Mouse (Mus musculus): ENCODE measurements around the gene Fntb. TPM values are rescaled to one million over a fixed set of nuclear protein-coding genes. Genes with fewer than 3 reads are reported as not detected.

Gene Fntb
- polyA plus RNA-seq, 1 experiment from 2014 or later, result 43.5 TPM

DNA sequence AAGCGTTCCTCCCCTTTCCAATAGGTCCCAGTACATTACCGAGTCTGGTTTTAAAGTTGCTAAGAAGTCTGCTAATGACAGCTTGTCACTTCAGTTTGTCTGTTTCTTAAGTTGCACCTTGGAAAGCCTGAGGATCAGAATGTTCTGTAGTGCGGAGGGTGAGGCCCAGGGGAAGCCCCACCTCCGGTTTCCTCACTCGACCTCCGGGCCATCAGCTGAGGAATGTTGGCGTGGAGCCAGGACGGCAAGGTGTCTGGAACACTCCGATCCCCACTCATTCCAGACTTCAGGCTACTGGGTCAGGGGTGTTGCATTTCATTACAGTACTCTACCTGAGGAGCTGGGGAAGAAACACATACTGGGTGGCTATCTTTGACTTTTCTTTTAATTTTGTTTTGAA is 118.4 kb downstream of the Fntb start:
- Histone ChIP-seq H3K4me2 (no peak overlapping the region), H3K9me3 (ENCODE audit: control insufficient read depth, low read length) (no peaks in the 10 kb centered on the region), H3K36me3 (ENCODE audit: control insufficient read depth, insufficient read depth, low read length) (no peaks in the 10 kb centered on the region), H3K4me3 (ENCODE audit: low read depth, low read length) (no peak overlapping the region), H3K27me3 (ENCODE audit: control insufficient read depth, insufficient read depth, low read length) (no peaks in the 10 kb centered on the region), H3K4me1 (ENCODE audit: control insufficient read depth, insufficient read depth, low read length) (no peaks in the 10 kb centered on the region), H3K9ac (ENCODE audit: low read length) (no peak overlapping the region), H3K27ac (ENCODE audit: low read depth, low read length) (no peak overlapping the region)
- ATAC-seq (ENCODE audit: low FRiP score), result no peak
- WGBS, result 81% methylated on average over 9 of the region's 9 CpGs
- DNase-seq (ENCODE audit: low spot score, missing footprints), result peak; percentile 65

DNA sequence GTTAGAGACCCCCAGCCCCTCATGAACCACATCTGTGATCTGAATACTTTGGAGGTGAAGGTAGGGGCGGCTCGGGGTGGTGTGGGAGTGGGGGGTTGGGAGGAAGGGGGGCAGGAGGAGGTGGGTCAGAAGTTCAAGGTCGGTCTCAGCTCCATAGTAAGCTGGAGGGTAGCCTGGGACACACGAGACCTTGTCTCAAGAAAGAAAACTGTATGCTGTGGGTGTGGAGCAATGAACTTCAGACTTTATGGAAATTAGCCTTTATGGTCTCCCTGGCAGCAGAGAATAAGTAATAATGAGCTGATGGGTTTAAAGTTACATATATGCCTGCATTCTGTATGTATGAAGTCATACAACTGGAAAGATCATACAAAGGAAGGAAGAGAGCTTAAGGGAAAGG is 119.7 kb downstream of the Fntb start:
- no peak overlapping the region for H3K9ac ChIP-seq (ENCODE audit: low read length)
- WGBS, result 87% methylated on average over 4 of the region's 4 CpGs
- H3K4me1 ChIP-seq (ENCODE audit: control insufficient read depth, insufficient read depth, low read length), result no peaks in the 10 kb centered on the region
- no peak overlapping the region for H3K27ac ChIP-seq (ENCODE audit: low read depth, low read length)
- H3K4me3 ChIP-seq (ENCODE audit: low read depth, low read length), result no peak overlapping the region
- no peaks in the 10 kb centered on the region for H3K36me3 ChIP-seq (ENCODE audit: control insufficient read depth, insufficient read depth, low read length)
- no peak overlapping the region for H3K4me2 ChIP-seq
- no peaks in the 10 kb centered on the region for H3K9me3 ChIP-seq (ENCODE audit: control insufficient read depth, low read length)
- H3K27me3 ChIP-seq (ENCODE audit: control insufficient read depth, insufficient read depth, low read length), result no peaks in the 10 kb centered on the region
- no peak for ATAC-seq (ENCODE audit: low FRiP score)
- no peak for DNase-seq (ENCODE audit: low spot score, missing footprints)

DNA sequence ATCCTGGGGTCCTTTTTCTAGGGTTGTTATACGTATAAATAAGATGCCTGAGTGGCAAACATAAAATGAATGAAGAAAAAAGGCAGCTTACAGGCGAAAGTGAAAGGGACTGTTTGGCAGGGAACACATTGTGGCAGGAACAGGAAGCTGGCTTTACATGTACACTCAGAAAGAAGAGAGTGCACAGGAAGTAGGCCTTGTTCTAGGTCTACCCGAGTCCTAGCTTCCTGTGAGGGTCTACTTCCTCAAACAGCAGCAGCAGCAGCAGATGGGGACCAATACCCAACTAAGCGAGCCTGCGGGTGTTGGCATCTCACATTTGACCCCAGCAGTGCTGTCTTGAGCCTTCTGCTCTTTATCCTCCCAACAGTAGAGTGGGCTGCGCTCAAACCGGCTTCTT is 121.4 kb downstream of the Fntb start:
- H3K4me1 ChIP-seq (ENCODE audit: control insufficient read depth, insufficient read depth, low read length), result no peaks in the 10 kb centered on the region
- no peak overlapping the region for H3K4me2 ChIP-seq
- no peaks in the 10 kb centered on the region for H3K9me3 ChIP-seq (ENCODE audit: control insufficient read depth, low read length)
- no peak overlapping the region for H3K4me3 ChIP-seq (ENCODE audit: low read depth, low read length)
- no peaks in the 10 kb centered on the region for H3K27me3 ChIP-seq (ENCODE audit: control insufficient read depth, insufficient read depth, low read length)
- 93% methylated on average over 7 of the region's 7 CpGs for WGBS
- H3K9ac ChIP-seq (ENCODE audit: low read length), result no peak overlapping the region
- no peak for DNase-seq (ENCODE audit: low spot score, missing footprints)
- H3K27ac ChIP-seq (ENCODE audit: low read depth, low read length), result no peak overlapping the region
- no peak for ATAC-seq (ENCODE audit: low FRiP score)
- H3K36me3 ChIP-seq (ENCODE audit: control insufficient read depth, insufficient read depth, low read length), result no peaks in the 10 kb centered on the region

DNA sequence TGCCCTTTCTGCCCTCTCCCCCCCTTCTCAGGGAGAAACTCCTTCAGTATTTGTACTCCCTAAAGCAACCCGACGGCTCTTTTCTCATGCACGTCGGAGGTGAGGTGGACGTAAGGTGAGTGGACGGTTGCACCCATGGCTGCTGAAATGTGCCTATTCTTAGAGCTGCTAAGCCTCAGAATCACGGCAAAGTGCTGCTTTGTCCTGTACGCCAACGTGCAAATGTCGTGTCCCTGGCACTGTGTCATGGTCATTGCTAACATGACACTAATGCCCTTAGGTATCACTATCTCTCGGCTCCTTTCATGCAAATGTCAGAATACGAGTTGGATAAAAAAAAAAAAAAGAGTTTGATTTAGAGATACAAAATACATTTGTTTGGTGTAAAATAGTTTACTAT is 122.6 kb downstream of the Fntb start:
- Histone ChIP-seq H3K4me1 (ENCODE audit: control insufficient read depth, insufficient read depth, low read length) (no peaks in the 10 kb centered on the region), H3K4me3 (ENCODE audit: low read depth, low read length) (no peak overlapping the region), H3K36me3 (ENCODE audit: control insufficient read depth, insufficient read depth, low read length) (no peaks in the 10 kb centered on the region), H3K9ac (ENCODE audit: low read length) (no peak overlapping the region), H3K27me3 (ENCODE audit: control insufficient read depth, insufficient read depth, low read length) (no peaks in the 10 kb centered on the region), H3K4me2 (no peak overlapping the region), H3K27ac (ENCODE audit: low read depth, low read length) (no peak overlapping the region), H3K9me3 (ENCODE audit: control insufficient read depth, low read length) (no peaks in the 10 kb centered on the region)
- no peak for DNase-seq (ENCODE audit: low spot score, missing footprints)
- ATAC-seq (ENCODE audit: low FRiP score), result no peak
- WGBS, result 93% methylated on average over 12 of the region's 12 CpGs

DNA sequence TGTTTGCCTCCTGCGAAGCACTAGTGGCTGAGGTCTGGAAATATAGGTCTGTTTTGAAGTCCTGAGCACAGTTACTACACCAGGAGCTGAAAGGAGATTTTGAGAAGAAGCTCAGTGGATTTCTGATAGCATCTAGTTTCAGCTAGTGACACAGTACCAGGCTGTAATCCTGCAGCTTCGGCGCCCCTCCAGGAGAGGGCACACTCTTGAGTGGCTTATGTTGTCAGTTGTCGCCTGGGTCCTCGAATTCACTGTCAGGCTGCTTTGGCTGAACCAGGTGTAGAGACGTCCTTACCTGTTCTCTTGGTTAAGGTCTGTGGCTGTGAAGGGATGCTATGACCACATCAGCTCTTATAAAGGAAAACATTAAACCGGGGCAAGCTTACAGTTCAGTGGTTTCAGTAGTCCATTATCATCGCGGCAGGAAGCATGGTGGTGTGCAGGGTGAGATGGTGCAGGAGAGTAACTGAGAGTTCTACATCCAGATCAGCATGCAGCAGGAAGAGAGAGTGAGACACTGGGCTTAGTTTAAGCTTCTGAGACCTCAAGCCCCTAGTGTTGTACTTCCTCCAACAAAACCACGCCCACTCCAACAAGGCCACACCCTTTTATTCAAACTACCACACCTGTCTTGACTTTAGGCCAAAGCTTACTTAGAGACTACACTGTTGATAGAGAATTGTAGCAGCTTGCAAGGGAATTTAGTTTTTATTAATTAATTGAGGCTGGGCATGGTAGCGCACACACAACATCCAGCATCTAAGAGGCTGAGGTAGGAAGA is 124.2 kb downstream of the Fntb start:
- ATAC-seq (ENCODE audit: low FRiP score), result no peak
- Histone ChIP-seq H3K9me3 (ENCODE audit: control insufficient read depth, low read length) (no peaks in the 10 kb centered on the region), H3K27ac (ENCODE audit: low read depth, low read length) (no peak overlapping the region), H3K4me3 (ENCODE audit: low read depth, low read length) (no peak overlapping the region), H3K27me3 (ENCODE audit: control insufficient read depth, insufficient read depth, low read length) (no peaks in the 10 kb centered on the region), H3K36me3 (ENCODE audit: control insufficient read depth, insufficient read depth, low read length) (no peaks in the 10 kb centered on the region), H3K9ac (ENCODE audit: low read length) (no peak overlapping the region), H3K4me2 (no peak overlapping the region), H3K4me1 (ENCODE audit: control insufficient read depth, insufficient read depth, low read length) (no peaks in the 10 kb centered on the region)
- no peak for DNase-seq (ENCODE audit: low spot score, missing footprints)
- WGBS, result 92% methylated on average over 11 of the region's 11 CpGs

DNA sequence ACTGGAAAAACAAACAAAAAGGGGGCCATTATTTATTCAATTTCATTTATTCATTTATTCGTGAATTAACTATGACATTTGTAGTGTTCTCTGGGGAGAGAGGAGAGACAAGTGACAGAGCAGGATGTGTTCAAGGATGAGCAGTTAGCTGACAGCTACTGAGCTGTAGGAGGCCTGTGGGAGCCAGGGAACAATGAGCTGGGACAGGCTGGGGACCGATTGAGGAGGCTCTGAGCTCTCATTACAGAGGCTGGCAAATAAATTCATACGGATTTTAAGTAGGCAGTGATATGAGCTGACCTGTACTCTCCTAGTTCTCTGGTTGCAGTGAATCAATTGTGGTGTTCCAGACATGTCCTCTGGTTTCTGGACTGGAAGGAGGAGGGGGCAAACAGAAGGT is 125.8 kb downstream of the Fntb start:
- Histone ChIP-seq H3K27me3 (ENCODE audit: control insufficient read depth, insufficient read depth, low read length) (no peaks in the 10 kb centered on the region), H3K27ac (ENCODE audit: low read depth, low read length) (no peak overlapping the region), H3K9ac (ENCODE audit: low read length) (no peak overlapping the region), H3K9me3 (ENCODE audit: control insufficient read depth, low read length) (no peaks in the 10 kb centered on the region), H3K4me1 (ENCODE audit: control insufficient read depth, insufficient read depth, low read length) (no peaks in the 10 kb centered on the region), H3K4me3 (ENCODE audit: low read depth, low read length) (no peak overlapping the region), H3K36me3 (ENCODE audit: control insufficient read depth, insufficient read depth, low read length) (no peaks in the 10 kb centered on the region), H3K4me2 (no peak overlapping the region)
- no peak for DNase-seq (ENCODE audit: low spot score, missing footprints)
- WGBS, result 68% methylated on average over 3 of the region's 3 CpGs
- no peak for ATAC-seq (ENCODE audit: low FRiP score)

DNA sequence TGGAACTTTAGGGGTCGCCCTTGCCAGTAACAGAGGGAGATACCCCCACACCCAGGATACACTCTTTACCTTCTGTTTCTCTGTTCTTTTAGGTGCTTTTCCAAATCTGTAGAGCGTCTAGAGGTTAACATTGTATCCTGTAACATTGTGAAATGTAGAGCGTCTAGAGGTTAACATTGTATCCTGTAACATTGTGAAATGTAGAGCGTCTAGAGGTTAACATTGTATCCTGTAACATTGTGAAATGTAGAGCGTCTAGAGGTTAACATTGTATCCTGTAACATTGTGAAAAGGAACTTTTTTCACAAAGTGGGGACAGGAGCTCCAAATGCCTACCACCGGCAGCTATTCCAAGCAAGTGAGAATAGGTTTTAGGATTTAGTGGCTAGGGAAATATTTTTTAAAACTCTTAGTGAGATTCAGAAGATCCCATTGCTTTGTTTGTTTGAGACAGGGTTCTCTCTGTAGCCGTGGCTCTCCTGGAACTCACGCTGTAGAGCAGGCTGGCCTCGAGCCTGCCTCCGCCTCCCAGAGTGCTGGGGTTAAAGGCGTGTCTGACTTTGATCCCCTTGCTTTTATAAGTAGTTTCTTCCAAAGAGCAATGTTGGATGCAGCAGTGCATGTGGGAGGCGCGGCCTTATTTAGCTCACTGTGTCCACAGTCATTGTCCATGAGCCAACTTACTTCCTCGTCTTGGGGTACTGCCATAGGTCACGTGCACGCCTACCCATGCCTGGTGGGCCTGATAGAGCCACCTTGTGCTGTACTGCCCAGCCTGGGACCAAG is 127.7 kb downstream of the Fntb start:
- ATAC-seq (ENCODE audit: low FRiP score) (no peak), DNase-seq (ENCODE audit: low spot score, missing footprints) (no peak)
- Histone ChIP-seq H3K9ac (ENCODE audit: low read length) (no peak overlapping the region), H3K4me3 (ENCODE audit: low read depth, low read length) (no peak overlapping the region), H3K36me3 (ENCODE audit: control insufficient read depth, insufficient read depth, low read length) (no peaks in the 10 kb centered on the region), H3K9me3 (ENCODE audit: control insufficient read depth, low read length) (no peaks in the 10 kb centered on the region), H3K4me2 (no peak overlapping the region), H3K27me3 (ENCODE audit: control insufficient read depth, insufficient read depth, low read length) (no peaks in the 10 kb centered on the region), H3K4me1 (ENCODE audit: control insufficient read depth, insufficient read depth, low read length) (no peaks in the 10 kb centered on the region), H3K27ac (ENCODE audit: low read depth, low read length) (no peak overlapping the region)
- 92% methylated on average over 16 of the region's 16 CpGs for WGBS

DNA sequence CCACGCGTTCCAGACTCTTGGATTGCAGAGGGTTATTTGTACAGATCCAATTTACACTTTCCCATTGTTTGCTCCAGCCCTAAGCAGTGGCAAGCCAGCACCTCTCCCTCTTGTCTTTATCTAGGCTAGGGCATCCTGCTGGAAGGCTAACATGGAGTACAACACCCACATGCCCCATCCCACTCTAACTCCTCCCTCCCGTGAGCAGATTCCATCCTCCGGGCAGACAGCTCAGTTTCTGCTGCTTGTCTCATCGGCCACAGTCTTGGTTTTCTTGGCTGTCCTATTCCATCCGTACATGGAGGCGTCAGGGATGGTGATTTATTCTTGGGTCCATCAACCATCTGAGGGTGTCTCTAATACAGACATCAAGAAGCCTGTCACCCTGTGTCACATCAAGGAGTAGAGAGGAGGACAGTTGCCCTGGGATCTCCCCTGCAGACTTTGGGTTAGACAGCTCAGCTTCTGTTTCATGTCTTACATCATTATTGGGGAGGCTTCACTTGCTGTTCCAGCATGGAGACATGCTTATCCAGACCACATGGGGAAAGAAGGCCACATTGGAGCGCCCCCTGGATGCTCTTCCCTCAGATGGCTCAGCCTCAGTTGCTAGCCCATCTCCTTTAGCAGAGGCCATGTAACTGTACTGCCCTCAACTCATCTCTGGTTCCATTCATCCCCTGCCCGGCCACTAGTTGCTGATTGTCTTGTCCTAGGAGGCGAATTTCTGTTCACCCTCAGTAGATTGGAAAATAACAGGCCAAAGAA is 129.6 kb downstream of the Fntb start:
- DNase-seq (ENCODE audit: low spot score, missing footprints) (peak; percentile 75), ATAC-seq (ENCODE audit: low FRiP score) (no peak)
- no peak overlapping the region for H3K4me2 ChIP-seq
- no peaks in the 10 kb centered on the region for H3K4me1 ChIP-seq (ENCODE audit: control insufficient read depth, insufficient read depth, low read length)
- H3K9me3 ChIP-seq (ENCODE audit: control insufficient read depth, low read length), result no peaks in the 10 kb centered on the region
- H3K27me3 ChIP-seq (ENCODE audit: control insufficient read depth, insufficient read depth, low read length), result no peaks in the 10 kb centered on the region
- no peak overlapping the region for H3K4me3 ChIP-seq (ENCODE audit: low read depth, low read length)
- H3K36me3 ChIP-seq (ENCODE audit: control insufficient read depth, insufficient read depth, low read length), result 0 out of 2 replicates have a peak, but pooled peaks cover 2% of the 10 kb centered on the region
- 82% methylated on average over 10 of the region's 10 CpGs for WGBS
- H3K9ac ChIP-seq (ENCODE audit: low read length), result no peak overlapping the region
- no peak overlapping the region for H3K27ac ChIP-seq (ENCODE audit: low read depth, low read length)

DNA sequence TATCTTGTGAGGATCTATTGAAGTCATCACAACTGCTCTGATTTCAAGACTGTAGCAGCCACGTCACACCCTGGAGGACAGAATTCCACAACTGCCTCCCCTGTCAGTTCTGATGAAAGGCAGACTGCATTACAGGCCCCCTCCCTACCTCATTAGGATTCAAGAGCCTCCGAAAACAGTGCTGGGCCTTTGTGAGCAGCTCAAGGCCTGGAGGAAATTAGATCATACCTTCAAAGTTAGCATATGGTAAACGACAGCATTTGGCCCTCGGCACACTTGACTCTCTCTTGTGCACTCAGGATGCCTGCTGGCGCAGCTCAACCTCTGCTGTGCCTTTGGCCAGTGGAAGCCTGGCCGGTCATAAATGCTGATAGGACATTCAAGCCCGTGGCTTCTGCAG is 130.4 kb downstream of the Fntb start:
- H3K36me3 ChIP-seq (ENCODE audit: control insufficient read depth, insufficient read depth, low read length), result 0 out of 2 replicates have a peak, but pooled peaks cover 2% of the 10 kb centered on the region
- H3K27ac ChIP-seq (ENCODE audit: low read depth, low read length), result no peak overlapping the region
- no peaks in the 10 kb centered on the region for H3K4me1 ChIP-seq (ENCODE audit: control insufficient read depth, insufficient read depth, low read length)
- DNase-seq (ENCODE audit: low spot score, missing footprints) (no peak), ATAC-seq (ENCODE audit: low FRiP score) (no peak)
- no peak overlapping the region for H3K9ac ChIP-seq (ENCODE audit: low read length)
- no peak overlapping the region for H3K4me3 ChIP-seq (ENCODE audit: low read depth, low read length)
- H3K4me2 ChIP-seq, result no peak overlapping the region
- no peaks in the 10 kb centered on the region for H3K9me3 ChIP-seq (ENCODE audit: control insufficient read depth, low read length)
- H3K27me3 ChIP-seq (ENCODE audit: control insufficient read depth, insufficient read depth, low read length), result no peaks in the 10 kb centered on the region
- WGBS, result 56% methylated on average over 7 of the region's 7 CpGs
